Mouse (Mus musculus): ENCODE results near the gene Tmem150c.

Tmem150c gene

DNA sequence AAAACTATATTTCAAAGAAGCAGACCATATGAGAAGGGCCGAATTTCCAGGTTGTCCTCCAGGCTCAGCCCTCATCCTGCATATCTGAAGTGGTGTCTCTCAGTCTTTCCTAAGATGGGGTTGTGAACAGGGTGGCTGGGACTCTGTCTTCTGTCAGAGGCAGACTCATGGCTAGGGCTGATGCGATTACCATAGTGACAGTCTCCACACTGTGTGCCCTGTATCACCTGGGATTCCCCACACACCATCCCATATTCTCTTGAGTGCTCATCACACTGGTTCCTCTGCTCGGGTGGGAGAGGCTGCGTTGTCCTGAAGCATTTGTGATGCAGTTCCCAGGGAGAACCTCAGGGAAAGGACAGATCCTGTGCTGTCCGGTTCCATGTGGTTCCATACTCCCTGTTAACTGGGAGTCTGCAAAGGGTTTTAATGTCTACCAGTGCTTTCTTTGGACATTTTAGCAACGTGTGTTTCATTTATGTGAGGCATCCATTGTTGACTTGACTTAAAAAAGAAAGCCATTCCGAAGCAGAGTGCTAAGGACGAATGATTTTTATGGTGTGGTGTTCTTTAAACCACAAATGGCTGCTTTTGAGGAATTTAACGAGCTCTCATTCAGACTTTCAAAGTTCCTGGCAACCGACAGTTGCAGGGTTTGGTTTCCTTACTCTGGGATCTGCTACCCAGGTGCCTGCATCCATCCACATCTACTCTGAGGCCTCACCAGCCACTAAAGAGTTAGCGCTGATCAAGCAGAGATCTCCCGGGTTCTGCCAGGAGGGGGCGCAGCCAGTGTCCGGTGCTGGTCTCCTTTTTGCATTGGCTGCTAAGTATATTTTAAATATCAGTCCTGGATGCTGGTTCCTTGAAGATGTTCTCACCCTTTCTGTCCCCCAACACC, 7.2 kb upstream of the Tmem150c start:
- DNase-seq, result no peak

- no peak for DNase-seq
Observed at GRCm38 (mm10) chr5:100163368-100163767, 3.8 kb upstream of the Tmem150c start.

- DNase-seq, result no peak
Observed at GRCm38 (mm10) chr5:100162857-100163256, 3.2 kb upstream of the Tmem150c start.

DNA sequence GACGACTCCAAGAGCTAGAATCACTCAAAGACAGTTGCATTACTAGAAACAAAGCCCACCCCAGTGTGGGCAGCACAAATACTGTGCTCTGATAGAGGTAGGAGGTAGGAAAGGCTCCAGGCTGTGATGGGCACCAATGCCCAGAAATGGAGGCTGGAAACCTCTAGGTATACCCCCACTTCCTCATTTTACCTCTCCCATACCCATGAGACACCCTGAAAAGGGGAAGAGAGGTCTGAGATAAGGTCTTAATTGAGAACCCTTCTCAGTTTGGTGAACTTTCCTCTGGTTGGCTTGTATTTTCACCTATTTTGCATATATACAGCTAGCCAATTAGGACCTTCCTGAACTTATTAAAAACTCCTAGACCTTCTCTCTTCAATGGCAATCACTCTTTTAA, 2.4 kb upstream of the Tmem150c start:
- no peak for DNase-seq

DNA sequence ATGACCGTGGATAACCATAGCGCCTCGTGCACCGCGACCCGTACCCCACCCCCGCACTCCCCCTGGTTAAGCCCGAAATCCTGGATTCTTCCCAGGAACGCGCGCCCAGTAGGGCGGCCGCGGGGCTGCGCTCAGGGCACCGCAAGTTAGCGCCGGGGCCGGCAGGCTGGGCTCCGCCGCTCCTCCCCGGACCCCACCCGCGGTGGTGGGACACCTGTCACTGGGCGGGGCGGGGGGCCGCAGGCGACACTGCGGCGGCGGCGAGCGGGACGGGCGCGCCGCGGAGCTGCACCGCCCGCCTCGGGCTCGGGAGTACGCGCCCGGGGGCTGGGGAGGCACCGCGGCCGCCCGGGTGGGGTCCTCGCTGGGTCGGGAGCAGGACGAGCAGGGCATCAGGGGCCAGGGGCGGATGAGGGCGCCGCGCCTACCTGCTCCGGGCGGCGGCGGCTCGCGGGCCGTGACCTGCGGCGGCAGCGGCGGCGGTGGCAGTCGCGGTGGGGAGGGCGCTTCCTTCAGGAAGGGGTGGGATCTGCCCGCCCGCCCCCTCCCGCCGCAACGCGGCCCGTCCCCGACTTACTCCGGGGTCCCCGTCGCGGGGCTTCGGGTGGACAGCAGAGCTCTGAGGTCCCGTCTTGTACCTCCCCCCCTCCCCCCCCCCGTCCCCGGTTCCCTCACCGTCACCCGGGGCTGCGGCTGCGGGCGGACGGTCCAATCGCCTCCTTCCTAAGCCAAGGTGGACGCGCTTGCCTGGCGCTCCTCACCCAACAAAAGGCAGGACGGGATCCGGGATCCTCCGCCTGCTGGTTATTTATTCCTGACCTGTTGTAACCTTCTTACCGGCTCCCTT, 594 bp downstream of the Tmem150c start:
- DNase-seq, result peak; percentile 14

DNA sequence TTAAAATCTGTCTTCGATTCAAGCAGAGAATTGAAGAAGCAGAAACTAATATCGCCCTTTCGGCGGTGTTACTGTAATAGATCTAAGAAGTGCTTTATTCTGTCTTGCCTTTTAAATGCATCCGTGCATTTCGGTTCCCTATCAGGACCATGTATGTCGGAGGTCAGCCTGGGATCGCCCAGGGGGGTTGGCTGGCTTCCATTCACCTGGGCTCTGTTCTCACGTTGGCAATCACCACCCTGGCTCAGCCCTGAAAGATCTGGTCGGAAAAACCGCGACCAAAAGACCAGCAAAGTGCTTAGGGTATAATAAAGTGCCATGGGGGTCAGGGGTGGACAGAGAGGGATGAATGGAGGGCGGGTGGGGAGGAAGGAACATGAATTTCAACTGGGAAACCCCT, 1.3 kb downstream of the Tmem150c start:
- no peak for DNase-seq

GRCm38 (mm10) chr5:100155646-100156045, 4.0 kb downstream of the Tmem150c start:
- DNase-seq, result no peak

DNA sequence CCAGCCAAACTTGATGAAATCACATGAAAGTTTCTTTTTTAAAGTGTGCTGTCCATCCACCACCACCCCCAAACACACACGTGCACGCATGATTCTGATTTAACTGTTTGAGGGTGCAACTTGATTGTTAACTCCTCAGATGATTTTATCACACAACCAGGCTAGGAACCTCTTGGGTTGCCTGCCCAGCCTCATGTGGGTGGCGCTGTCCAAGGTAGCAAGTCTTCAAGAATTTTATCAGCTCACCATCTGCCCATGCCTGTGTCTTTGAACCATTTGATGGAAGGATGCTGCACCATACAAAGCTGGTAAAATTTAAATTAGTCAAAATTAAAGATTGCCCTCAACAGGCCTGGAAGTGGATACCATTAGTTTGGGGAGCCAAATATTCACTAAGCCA, 9.6 kb downstream of the Tmem150c start:
- no peak for DNase-seq

GRCm38 (mm10) chr5:100144836-100145235, 14.8 kb downstream of the Tmem150c start:
- DNase-seq, result no peak

DNA sequence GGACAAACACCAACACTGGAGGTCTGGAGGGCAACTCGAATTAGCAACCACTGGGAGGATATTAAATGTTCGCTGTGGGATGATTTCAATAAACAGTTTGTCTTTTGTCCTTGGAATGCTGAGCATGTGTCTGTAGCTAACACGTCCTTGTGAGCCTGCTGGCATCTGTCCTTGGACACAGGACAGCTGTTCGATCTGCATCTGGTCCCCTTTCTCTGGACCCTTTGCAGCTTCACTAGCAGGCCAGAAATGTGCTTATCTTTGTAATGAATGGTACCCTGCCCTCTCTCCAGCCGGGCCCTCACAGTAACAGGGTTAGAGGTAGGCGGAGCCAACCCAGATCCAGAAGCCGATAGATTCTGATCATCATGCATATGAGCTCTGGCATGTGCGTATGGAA, 32.3 kb downstream of the Tmem150c start:
- peak; percentile 35 for DNase-seq

GRCm38 (mm10) chr5:100125409-100126123, 34.0 kb downstream of the Tmem150c start:
- no peak for DNase-seq

- DNase-seq, result no peak
Observed at GRCm38 (mm10) chr5:100124530-100124929, 35.1 kb downstream of the Tmem150c start.

DNA sequence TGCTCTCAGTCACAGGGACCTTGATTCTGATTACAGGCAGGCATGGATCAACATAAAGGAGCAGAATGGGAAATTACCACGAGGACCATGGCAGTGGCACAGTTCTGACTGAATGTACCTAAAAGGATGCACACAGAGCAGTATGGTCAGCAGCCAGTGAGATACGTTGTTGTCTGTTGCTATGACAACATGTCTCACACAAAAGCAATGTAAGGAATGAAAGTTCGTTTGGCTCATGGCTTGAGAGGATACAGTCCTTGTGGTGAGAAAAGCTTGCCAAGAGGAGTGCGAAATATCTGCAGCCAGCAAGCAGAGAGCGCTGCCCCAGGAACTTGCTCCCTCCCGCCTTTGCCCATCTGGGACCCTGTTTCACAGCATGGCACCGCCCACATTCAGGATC, 36.3 kb downstream of the Tmem150c start:
- no peak for DNase-seq

- DNase-seq, result no peak
Observed at GRCm38 (mm10) chr5:100121170-100121569, 38.4 kb downstream of the Tmem150c start.

DNA sequence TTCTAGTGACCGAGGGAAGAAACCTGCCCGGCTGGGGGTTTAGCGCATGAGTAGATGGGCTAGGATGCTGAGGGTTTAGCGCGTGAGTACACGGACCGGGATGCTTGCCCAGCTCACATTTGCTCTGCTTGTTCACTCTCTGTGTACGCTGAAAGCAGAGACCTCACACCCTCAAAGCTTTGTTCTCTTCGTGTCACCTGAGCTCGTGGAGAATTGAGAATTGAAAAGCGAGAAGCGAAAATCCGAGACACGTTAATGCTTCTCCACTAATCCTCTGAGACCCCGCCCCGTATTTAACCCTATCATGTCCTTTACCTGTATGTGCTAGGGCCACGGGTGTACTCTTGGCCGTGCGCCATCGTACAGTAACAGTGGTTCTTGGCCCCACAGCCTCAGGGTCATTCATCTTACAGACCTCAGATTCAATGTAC, 38.9 kb downstream of the Tmem150c start:
- no peak for DNase-seq

DNA sequence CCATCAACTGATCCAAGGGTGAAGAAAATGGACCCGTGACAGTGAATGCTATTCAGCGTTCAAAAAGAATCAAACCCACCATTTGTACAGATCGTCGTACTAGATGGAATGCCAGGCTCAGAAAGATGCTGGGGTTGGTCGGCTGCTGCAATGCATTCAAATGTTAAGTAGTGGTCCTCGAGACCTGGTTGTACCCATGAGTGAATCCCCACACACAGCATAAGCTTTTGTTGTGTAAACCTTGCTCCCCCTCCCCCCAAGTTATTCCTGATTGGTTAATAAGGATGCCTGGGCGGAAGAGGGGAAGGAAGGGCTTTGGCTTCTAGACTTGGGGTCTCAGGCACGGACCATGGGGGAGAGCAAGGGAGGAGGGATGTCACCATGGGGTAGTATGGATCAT, 40.3 kb downstream of the Tmem150c start:
- DNase-seq, result no peak

DNA sequence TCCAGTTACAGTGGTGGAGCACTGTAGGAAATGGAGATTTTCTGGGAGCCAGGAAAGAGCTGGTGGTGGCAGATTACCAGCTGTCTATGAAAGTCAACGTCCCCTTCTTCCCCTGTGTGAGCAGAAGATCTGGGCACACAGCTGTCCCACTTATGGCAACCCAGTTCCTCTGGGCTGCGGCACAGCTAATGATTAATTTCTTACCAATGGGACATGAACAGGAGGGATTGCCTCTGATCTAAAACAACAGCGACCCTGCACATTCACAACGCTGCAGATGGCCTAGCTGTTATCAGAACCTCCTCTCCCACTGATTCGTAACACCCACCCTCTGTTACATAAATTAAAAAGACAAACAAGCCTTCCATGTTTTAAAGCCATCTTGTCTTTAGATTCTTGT, 46.2 kb downstream of the Tmem150c start:
- DNase-seq, result peak; percentile 69

DNA sequence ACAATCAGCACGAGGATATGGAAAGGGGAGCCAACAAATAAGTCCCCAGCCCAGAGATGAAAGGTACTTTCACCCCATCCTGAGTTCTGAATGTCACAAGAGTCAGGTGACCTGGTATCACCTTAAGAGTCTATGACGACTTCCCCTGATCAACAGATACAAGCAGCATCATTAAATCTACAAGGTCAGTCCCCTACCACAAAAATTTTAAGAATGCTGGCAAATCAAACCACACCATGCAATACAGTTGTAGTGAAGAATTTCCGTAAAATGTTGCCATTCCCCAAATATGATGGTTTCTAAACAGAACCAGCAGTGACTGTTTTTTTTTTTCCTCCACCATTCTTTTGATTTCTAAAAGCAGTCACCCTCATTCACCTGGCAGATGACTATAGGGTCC, 49.0 kb downstream of the Tmem150c start:
- DNase-seq, result no peak

DNA sequence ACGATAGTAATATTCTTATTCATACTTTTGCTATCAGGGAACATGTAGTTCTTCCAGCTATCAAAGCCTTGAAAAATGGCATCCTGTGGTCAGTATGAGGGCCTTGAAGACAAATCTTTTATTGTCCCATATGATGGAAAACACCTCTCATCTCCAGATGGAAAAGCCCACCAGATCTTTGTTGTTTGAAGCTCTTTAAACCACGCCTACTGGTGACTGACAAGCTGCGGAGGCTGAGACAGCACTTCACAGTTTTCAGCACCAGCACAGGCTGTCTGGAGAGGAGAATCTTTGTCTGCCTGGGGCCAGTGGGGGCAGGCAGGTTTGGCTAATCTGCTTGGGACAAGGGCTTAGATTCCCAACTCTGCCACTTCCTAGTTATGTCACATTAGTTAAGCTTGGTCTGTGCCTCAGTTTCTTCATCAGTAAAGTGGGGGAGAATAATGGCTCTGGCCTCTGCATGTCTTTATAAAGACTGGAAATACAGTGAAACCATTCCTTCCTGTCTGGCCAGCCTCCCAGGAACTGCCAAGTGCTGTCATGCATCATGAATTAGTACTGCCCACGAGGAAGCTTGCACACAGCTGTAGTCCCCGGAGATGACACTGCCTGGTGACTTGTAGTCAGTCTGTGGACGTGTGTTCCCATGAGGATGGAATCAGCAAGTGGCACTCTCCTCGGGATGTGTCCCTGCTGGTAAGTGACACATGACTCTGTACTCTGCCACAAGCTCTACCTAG, 49.9 kb downstream of the Tmem150c start:
- peak; percentile 75 for DNase-seq

GRCm38 (mm10) chr5:100108866-100109265, 50.7 kb downstream of the Tmem150c start:
- DNase-seq, result peak; percentile 94

DNA sequence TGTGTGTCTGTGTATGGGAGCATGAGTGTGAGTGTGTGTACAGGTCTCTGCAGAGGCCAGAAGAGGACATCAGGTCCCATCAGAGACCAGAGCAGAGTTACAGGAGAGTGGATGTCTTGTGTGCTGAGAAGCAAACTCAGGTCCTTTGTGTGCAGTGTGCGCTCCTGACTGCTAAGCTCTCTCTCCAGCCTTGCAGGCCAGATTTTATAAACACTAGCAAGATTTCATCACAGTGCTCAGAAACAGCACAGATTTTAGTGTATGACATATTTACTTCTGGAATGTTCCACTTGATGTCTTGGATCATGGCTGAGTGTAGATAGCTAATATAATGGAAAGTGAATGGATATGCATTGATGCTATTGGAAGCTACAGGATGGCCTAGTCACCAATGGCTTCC, 57.2 kb downstream of the Tmem150c start:
- DNase-seq, result no peak

DNA sequence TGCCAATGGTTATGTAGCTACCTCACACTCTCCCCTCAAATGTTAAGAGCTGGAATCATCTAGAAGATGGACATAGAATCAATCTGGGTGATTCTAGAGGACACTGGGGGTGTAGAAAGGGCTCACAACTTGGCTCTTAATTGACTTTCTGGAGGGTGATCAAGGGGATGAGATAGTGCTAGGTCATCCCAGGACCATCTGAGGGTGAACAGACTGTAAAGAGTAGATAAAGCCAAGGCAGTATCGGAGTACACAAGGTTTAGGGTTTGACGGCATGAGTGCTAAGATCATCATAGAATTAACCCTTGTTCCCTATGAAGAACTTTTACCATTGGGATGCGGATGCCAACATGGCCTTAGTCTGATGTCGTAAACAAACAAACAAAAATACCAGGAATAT, 61.6 kb downstream of the Tmem150c start:
- no peak for DNase-seq

DNA sequence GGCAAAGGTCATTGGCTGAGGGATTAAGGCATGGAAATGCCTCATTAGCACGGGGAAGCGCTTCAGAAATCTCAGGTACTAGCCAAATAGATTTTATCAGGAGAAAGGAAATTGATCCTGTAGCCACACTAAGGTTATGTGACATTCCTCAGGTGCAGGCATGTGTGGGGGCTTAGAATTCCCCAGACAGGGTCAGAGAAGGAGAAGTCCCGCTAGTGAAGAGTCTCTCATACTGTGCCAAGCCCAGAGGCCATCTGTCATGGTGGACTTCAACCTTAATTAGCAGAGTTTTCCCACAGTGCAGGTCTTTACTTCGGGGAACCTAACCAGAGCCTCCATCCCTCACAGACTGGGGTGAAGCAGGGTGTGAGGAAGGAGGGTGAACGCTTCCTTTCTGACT, 62.7 kb downstream of the Tmem150c start:
- DNase-seq, result no peak
